In genomic region chr3:142560296-142560948, GRCm38 (mm10) we compare ENCODE assay signal across 8 mouse cellular contexts. TPM values are rescaled to one million over a fixed set of nuclear protein-coding genes. Genes with fewer than 3 reads are reported as not detected.
DNase-seq lines count a peak whose midpoint lies in the region; ATAC-seq and TF ChIP-seq lines count a peak whose summit lies in the region.

No protein-coding gene starts in this region.

- peaks cover 2% of the 10 kb centered on the region; the same call in 1 of the 2 replicates for H3K4me1 ChIP-seq in erythroblast, embryonic 14.5 days (ENCODE audit: control insufficient read depth)
- 0 out of 2 replicates have a peak, but pooled peaks cover 5% of the 10 kb centered on the region for H3K4me1 ChIP-seq in heart, embryonic 12.5 days (replicated peaks)
- H3K4me1 ChIP-seq in kidney, embryonic 16.5 days (ENCODE audit: insufficient read depth, low read length), result no peaks in the 10 kb centered on the region; the same call in 1 of the 2 replicates
- peaks cover 4% of the 10 kb centered on the region; the same call in 1 of the 2 replicates for H3K4me1 ChIP-seq in liver, adult 2 months (ENCODE audit: control insufficient read depth, insufficient read depth, low read length)

- H3K27me3 ChIP-seq in erythroblast, embryonic 14.5 days (ENCODE audit: control insufficient read depth), result no peaks in the 10 kb centered on the region
- no peaks in the 10 kb centered on the region for H3K27me3 ChIP-seq in heart, embryonic 12.5 days (replicated peaks)
- H3K27me3 ChIP-seq in kidney, embryonic 16.5 days (ENCODE audit: insufficient read depth, low read length), result no peaks in the 10 kb centered on the region
- no peaks in the 10 kb centered on the region for H3K27me3 ChIP-seq in liver, adult 2 months (ENCODE audit: control insufficient read depth, insufficient read depth, low read length)

- peak; percentile 92 for DNase-seq in CD4-positive, CD25-positive, alpha-beta regulatory T cell, adult 2 months (ENCODE audit: low read depth, low spot score)
- peak; percentile 14 for DNase-seq in brain, embryonic 18.5 days (ENCODE audit: low read depth, low spot score)
- DNase-seq in liver, adult 2 months (ENCODE audit: extremely low read depth, low read depth, low spot score), result peak; percentile 54
- DNase-seq in spleen, postnatal 4 days (ENCODE audit: low spot score in 2 of 2), result peak; percentile 80 to 92

- 8% methylated on average over 12 of the region's 12 CpGs for WGBS in heart, embryonic 12.5 days
- WGBS in kidney, embryonic 16.5 days, result 11% methylated on average over 12 of the region's 12 CpGs
- WGBS in liver, adult 2 months, result 8% methylated on average over 12 of the region's 12 CpGs

- ATAC-seq in heart, embryonic 12.5 days (ENCODE audit: insufficient number of reproducible peaks, low FRiP score), result peak; percentile 66; the same call in 1 of the 2 replicates
- ATAC-seq in kidney, embryonic 16.5 days (ENCODE audit: low FRiP score, low TSS enrichment), result peak; percentile 91
- peak; percentile 83 for ATAC-seq in monocyte, adult 5-6 weeks (replicated peaks; ENCODE audit: insufficient number of reproducible peaks, low FRiP score, low TSS enrichment, poor library complexity, severe bottlenecking)

- no peaks in the 10 kb centered on the region for H3K9me3 ChIP-seq in erythroblast, embryonic 14.5 days (ENCODE audit: control insufficient read depth, low read length)
- no peaks in the 10 kb centered on the region for H3K9me3 ChIP-seq in heart, embryonic 12.5 days (replicated peaks)
- no peaks in the 10 kb centered on the region for H3K9me3 ChIP-seq in kidney, embryonic 16.5 days (ENCODE audit: low read length)

- H3K36me3 ChIP-seq in erythroblast, embryonic 14.5 days (ENCODE audit: control insufficient read depth), result no peaks in the 10 kb centered on the region
- H3K36me3 ChIP-seq in heart, embryonic 12.5 days, result no peaks in the 10 kb centered on the region
- H3K36me3 ChIP-seq in kidney, embryonic 16.5 days (ENCODE audit: insufficient read depth, low read length), result no peaks in the 10 kb centered on the region
- no peaks in the 10 kb centered on the region for H3K36me3 ChIP-seq in liver, adult 2 months (ENCODE audit: control insufficient read depth, insufficient read depth, low read length)

- no peak overlapping the region for H3K27ac ChIP-seq in heart, embryonic 12.5 days (ENCODE audit: poor library complexity, severe bottlenecking)
- no peak overlapping the region for H3K27ac ChIP-seq in kidney, embryonic 16.5 days (ENCODE audit: low read length)
- peak overlapping the region; percentile 87 for H3K27ac ChIP-seq in liver, adult 2 months (replicated peaks; ENCODE audit: insufficient read depth, low read depth, low read length)

- H3K9ac ChIP-seq in heart, embryonic 12.5 days, result peak overlapping the region; percentile 57
- H3K9ac ChIP-seq in kidney, embryonic 16.5 days (replicated peaks; ENCODE audit: low read length), result peak overlapping the region; percentile 61
- peak overlapping the region; percentile 7; the same call in 1 of the 2 replicates for H3K9ac ChIP-seq in liver, adult 2 months (ENCODE audit: low read depth, low read length)

- peak overlapping the region; percentile 75 for H3K4me2 ChIP-seq in heart, embryonic 12.5 days
- peak overlapping the region; percentile 70 for H3K4me2 ChIP-seq in kidney, embryonic 16.5 days (replicated peaks; ENCODE audit: low read depth, low read length)

- peak overlapping the region; percentile 42 for H3K4me3 ChIP-seq in erythroblast, embryonic 14.5 days (replicated peaks)
- H3K4me3 ChIP-seq in heart, embryonic 12.5 days, result peak overlapping the region; percentile 55
- peak overlapping the region; percentile 54 for H3K4me3 ChIP-seq in kidney, embryonic 16.5 days (ENCODE audit: low read length)
- peak overlapping the region; percentile 41 for H3K4me3 ChIP-seq in liver, adult 2 months (ENCODE audit: insufficient read depth, low read depth, low read length)

- H3K79me2 ChIP-seq in liver, adult 2 months (ENCODE audit: control insufficient read depth, insufficient read depth, low read length), result no peaks in the 10 kb centered on the region

- no peak for TF ChIP-seq POLR2A in liver, adult 2 months (IDR thresholded peaks at IDR 0.05; ENCODE audit: extremely low read depth, insufficient read depth, low read length)

- TF ChIP-seq CTCF in liver, adult 2 months (IDR thresholded peaks at IDR 0.05; ENCODE audit: low read depth, low read length), result peak; percentile 96

RNA-seq across cellular contexts. Expression of gene Gbp3, which starts 0.6 kb away (rescaled TPM):
- polyA plus RNA-seq in erythroblast, embryonic 14.5 days (2012), result not detected in 2 replicates
- 1.4 and 1.7 TPM in 2 replicates for polyA plus RNA-seq in heart, embryonic 12.5 days (2016; fragmentation: Nextera tagmentation; extraction: Ambion mirVana)
- 1.3 and 1.8 TPM in 2 replicates for polyA plus RNA-seq in kidney, embryonic 16.5 days (2015; fragmentation: Nextera tagmentation; extraction: Ambion mirVana)
- total RNA-seq in liver, adult 2 months (2014; rRNA removed), result 13.0 and 29.4 TPM in 2 replicates
- 10.9 and 15.1 TPM in 2 replicates for polyA plus RNA-seq in liver, adult 2 months (2012; rRNA removed)
- total RNA-seq in monocyte, adult 5-6 weeks (2017), result 30.7 to 52.2 TPM (median 39.1 TPM) in 3 replicates

RNA-seq across cellular contexts. Expression of gene Gbp7, which starts 30.3 kb away (rescaled TPM):
- polyA plus RNA-seq in erythroblast, embryonic 14.5 days (2012), result 0.04 TPM in 2 replicates
- polyA plus RNA-seq in heart, embryonic 12.5 days (2016; fragmentation: Nextera tagmentation; extraction: Ambion mirVana), result 1.4 and 1.8 TPM in 2 replicates
- 2.5 and 3.1 TPM in 2 replicates for polyA plus RNA-seq in kidney, embryonic 16.5 days (2015; fragmentation: Nextera tagmentation; extraction: Ambion mirVana)
- total RNA-seq in liver, adult 2 months (2014; rRNA removed), result 11.6 and 18.3 TPM in 2 replicates
- 2.3 and 2.7 TPM in 2 replicates for polyA plus RNA-seq in liver, adult 2 months (2012; rRNA removed)
- 13.6 to 60.0 TPM (median 22.9 TPM) in 3 replicates for total RNA-seq in monocyte, adult 5-6 weeks (2017)

RNA-seq across cellular contexts. Expression of gene Gbp2b, which starts 34.2 kb away (rescaled TPM):
- not detected in 2 replicates for polyA plus RNA-seq in erythroblast, embryonic 14.5 days (2012)
- polyA plus RNA-seq in heart, embryonic 12.5 days (2016; fragmentation: Nextera tagmentation; extraction: Ambion mirVana), result not detected in 2 replicates
- polyA plus RNA-seq in kidney, embryonic 16.5 days (2015; fragmentation: Nextera tagmentation; extraction: Ambion mirVana), result not detected in 2 replicates
- total RNA-seq in liver, adult 2 months (2014; rRNA removed), result 2.8 and 4.1 TPM in 2 replicates
- polyA plus RNA-seq in liver, adult 2 months (2012; rRNA removed), result 0.37 and 0.72 TPM in 2 replicates
- total RNA-seq in monocyte, adult 5-6 weeks (2017), result 0.29 to 0.64 TPM in 2 of 3 replicates, not detected in the other

RNA-seq across cellular contexts. Expression of gene Gbp2, which starts 60.0 kb away (rescaled TPM):
- polyA plus RNA-seq in erythroblast, embryonic 14.5 days (2012), result not detected in 2 replicates
- polyA plus RNA-seq in heart, embryonic 12.5 days (2016; fragmentation: Nextera tagmentation; extraction: Ambion mirVana), result 0.67 and 1.0 TPM in 2 replicates
- polyA plus RNA-seq in kidney, embryonic 16.5 days (2015; fragmentation: Nextera tagmentation; extraction: Ambion mirVana), result 1.1 and 1.6 TPM in 2 replicates
- total RNA-seq in liver, adult 2 months (2014; rRNA removed), result 9.3 and 9.4 TPM in 2 replicates
- 2.6 and 3.6 TPM in 2 replicates for polyA plus RNA-seq in liver, adult 2 months (2012; rRNA removed)
- 46.6 to 64.4 TPM (median 57.1 TPM) in 3 replicates for total RNA-seq in monocyte, adult 5-6 weeks (2017)

Comparison
In these comparisons a context has a peak if more than half of its experiments do, and no peak if none do; other contexts are left out.
1. DNase-seq: peak in every context shown above with its lines; median percentile 92 in CD4-positive, CD25-positive, alpha-beta regulatory T cell, adult 2 months; 86 in spleen, postnatal 4 days; 54 in liver, adult 2 months; 14 in brain, embryonic 18.5 days.
2. H3K9ac ChIP-seq: peak in every context shown above with its lines; median percentile 61 in kidney, embryonic 16.5 days; 57 in heart, embryonic 12.5 days; 7 in liver, adult 2 months.